Mouse (Mus musculus) lung, adult 2 months (tissue): ENCODE measurements at regions not wholly inside any gene's neighbourhood (a gene's known extent, or its start where the extent isn't known, plus 50 kb on each side); places are given as distances from the start of the nearest gene placed in this dataset.

Experiments
- DNase-seq: peaks from one replicate; pipeline ENCODE4 v3.0.0; 2022
- H3K4me1 ChIP-seq: fragments of 200-500 bp; 2 replicates; pipeline ENCODE4 v1.6.1; 2011; ENCODE audit warnings: low read length; ENCODE audit not compliant: control insufficient read depth, insufficient read depth
- H3K4me3 ChIP-seq: fragments of 200-500 bp; replicated peaks from 2 replicates; pipeline ENCODE3; 2011; ENCODE audit warnings: low read depth, mild to moderate bottlenecking, control low read depth, low read length; ENCODE audit errors: extremely low read depth
- CTCF ChIP-seq: fragments of 200-500 bp; IDR thresholded peaks from 2 replicates; pipeline ENCODE4 v1.5.1; 2011; ENCODE audit warnings: mild to moderate bottlenecking, low read length, control low read depth; ENCODE audit not compliant: insufficient read depth
- POLR2A ChIP-seq: fragments of 200-500 bp; IDR thresholded peaks from 2 replicates; pipeline ENCODE4 v1.6.1; 2011; ENCODE audit warnings: low read depth, mild to moderate bottlenecking, control low read depth, low read length, borderline replicate concordance; ENCODE audit errors: extremely low read depth
- WGBS: fragments of 180-500 bp; shearing (Covaris S2); methylation state at CpG from one replicate; pipeline ENCODE4 v1.1.7; 2018; 5-methylcytosine and 5-hydroxymethylcytosine counted together

DNA sequence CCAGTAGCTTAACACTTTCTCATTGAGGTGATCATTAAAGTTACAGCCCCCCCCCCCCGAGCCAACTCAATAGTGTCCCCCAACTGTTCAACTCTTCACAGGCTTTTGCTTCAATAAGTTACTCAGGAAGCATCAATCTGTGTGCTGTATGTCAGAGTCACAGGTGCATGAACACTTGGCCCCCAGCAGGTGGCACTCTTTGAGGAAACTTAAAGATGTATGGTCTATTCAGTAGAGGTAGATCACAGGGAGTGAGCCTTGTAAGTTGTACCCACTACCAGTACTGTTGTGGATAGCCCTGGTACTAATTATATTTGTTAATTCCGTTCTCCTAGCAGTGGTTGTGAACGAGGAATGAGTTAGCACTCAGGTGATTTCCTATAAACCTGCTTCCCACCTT, 99.6 kb downstream of the Tmem130 start:
- WGBS = 69% methylated on average over 3 of the region's 3 CpGs

DNA sequence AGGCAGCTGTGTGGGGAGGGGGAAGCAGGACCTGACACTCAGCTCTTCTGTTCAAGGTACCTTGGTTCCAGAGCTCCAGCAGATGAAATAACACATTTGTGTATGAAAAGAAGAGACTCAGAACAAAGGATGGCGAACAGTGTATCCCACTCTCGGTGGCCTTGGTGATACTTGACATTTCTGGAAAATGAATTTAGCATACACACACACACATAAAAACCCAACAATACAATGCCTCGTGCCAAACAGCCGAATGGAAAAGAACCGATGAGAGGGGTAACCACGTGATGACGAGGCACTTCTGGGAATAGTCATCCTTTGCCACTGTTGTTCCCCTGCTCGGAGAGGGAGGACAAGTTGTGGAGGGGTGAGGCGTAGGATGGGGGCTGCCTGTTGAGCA, 97.6 kb downstream of the Tmem130 start:
- TF ChIP-seq POLR2A (no peak), CTCF (no peak)
- H3K4me3 ChIP-seq = no peak overlapping the region
- no peak for DNase-seq
- WGBS = 85% methylated on average over 9 of the region's 9 CpGs
- H3K4me1 ChIP-seq = no peaks in the 10 kb centered on the region

More for the DNA sequence above, 99.6 kb downstream of the Tmem130 start:
- DNase-seq = no peak
- no peak for TF ChIP-seq CTCF
- TF ChIP-seq POLR2A = no peak
- Histone ChIP-seq H3K4me1 (no peaks in the 10 kb centered on the region), H3K4me3 (no peak overlapping the region)

- Histone ChIP-seq H3K4me1 (no peaks in the 10 kb centered on the region), H3K4me3 (no peak overlapping the region)
- no peak for DNase-seq
- WGBS = 79% methylated on average over 10 of the region's 10 CpGs
- TF ChIP-seq POLR2A (no peak), CTCF (no peak)
Measured at GRCm38 (mm10) chr5:144664571-144665295, 96.9 kb downstream of the Tmem130 start.

DNA sequence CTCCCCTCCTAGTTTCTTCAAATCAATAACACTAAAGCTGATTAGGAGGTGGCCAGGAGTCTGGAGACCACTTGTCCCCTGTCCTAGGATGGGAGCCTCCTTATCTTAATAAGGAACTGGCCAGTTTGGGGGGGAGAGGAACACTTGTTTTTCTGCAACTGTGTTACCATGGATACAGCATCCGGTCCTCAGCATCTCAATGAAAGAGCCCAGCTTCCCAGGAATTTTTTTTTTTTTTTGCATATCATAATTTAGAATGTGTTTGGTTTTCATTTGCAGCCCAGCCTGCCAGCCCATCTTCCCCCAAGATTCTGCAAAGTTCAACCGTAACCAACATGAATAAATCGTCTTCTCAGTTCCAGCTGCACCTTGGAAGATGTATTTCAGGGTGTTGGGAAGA, 93.6 kb downstream of the Tmem130 start:
- no peak for DNase-seq
- H3K4me3 ChIP-seq = no peak overlapping the region
- WGBS = 70% methylated on average over 3 of the region's 3 CpGs
- TF ChIP-seq CTCF (no peak), POLR2A (no peak)
- no peaks in the 10 kb centered on the region for H3K4me1 ChIP-seq

- no peak for TF ChIP-seq POLR2A
- TF ChIP-seq CTCF = no peak
- no peak overlapping the region for H3K4me3 ChIP-seq
- 88% methylated on average over 13 of the region's 13 CpGs for WGBS
- no peaks in the 10 kb centered on the region for H3K4me1 ChIP-seq
- no peak for DNase-seq
Measured at GRCm38 (mm10) chr5:144678815-144679750, 82.5 kb downstream of the Tmem130 start.

GRCm38 (mm10) chr5:144684184-144684583, 77.4 kb downstream of the Tmem130 start:
- TF ChIP-seq POLR2A = no peak
- TF ChIP-seq CTCF = no peak
- no peaks in the 10 kb centered on the region for H3K4me1 ChIP-seq
- 52% methylated on average over 1 of the region's 1 CpGs for WGBS
- no peak overlapping the region for H3K4me3 ChIP-seq
- no peak for DNase-seq
